Mouse (Mus musculus): ENCODE results near the gene Fam71e1.

DNA sequence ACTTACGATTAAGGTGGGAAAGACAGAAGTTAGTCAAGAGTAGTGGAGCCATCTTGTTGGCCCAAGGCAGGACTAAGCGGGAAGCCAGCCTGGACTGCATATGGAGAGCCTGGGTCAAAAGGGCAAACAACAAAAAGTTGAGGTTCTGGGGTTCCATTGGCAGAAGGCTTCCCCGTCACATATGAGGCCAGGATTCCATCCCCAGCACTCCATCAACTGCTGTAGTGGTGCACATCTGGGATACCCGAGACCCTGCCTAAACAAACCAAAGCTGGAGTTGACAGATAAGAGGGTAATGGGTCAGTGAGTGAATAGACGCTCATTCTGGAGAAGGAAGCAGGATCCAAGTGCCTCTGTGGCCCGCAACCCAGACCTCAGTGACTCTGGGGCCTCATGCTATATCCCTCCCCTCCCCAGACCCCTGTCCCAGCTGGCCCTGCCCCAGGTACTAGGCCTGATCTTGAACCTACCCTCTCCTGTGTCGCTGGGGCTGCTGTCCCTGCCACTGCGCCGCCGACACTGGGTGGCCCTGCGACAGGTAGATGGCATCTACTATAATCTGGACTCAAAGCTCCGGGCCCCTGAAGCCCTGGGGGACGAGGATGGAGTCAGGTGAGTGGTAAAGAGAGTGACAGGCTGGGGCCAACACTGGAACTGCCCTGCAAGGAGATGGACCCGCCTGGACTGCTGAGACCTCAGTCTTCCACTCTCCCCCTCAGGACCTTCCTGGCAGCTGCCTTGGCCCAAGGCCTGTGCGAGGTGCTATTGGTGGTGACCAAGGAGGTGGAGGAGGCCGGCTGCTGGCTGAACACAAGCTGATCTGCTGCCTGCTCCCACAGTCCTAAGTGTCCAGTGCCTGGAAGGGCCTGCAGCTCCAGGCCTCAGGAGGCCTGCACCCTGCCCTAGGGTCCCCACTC, 25.4 kb upstream of the Fam71e1 start:
- TF ChIP-seq CTCF (IDR thresholded peaks at IDR 0.05; ENCODE audit: borderline replicate concordance, insufficient read depth, low read length) (no peak), POLR2A (IDR thresholded peaks at IDR 0.05; ENCODE audit: low read depth, low read length) (no peak; the same call in 1 of the 2 replicates)

Data from embryonic fibroblast, embryonic 13.5 days (primary cell).